Mouse (Mus musculus): Measurements from ENCODE around the gene Tmem248.
A peak's percentile ranks its signal among the peaks of the same experiment; 100 is the strongest.

GRCm38 (mm10) chr5:130171423-130171954 lies 45.4 kb upstream of the Tmem248 start, which contains the start of gene Rabgef1:
- TF ChIP-seq POLR2A (IDR thresholded peaks at IDR 0.05; ENCODE audit: extremely low read depth, insufficient read depth, low read length) (peak; percentile 91), CTCF (IDR thresholded peaks at IDR 0.05; ENCODE audit: low read depth, low read length) (no peak)

Data from liver, adult 2 months (tissue).